Mouse (Mus musculus): ENCODE results near the gene Auts2.

GRCm38 (mm10) chr5:131944761-131945160, 598.4 kb downstream of the Auts2 start:
- TF ChIP-seq CTCF (IDR thresholded peaks at IDR 0.05; ENCODE audit: insufficient read depth, low read length) = no peak
- no peak for TF ChIP-seq POLR2A (IDR thresholded peaks at IDR 0.05; ENCODE audit: borderline replicate concordance, extremely low read depth, low read depth, low read length)

Data from lung, adult 2 months (tissue).